Mouse (Mus musculus) lung, adult 10 weeks (tissue): ENCODE measurements around the gene Rubcnl. TPM values are rescaled to one million over a fixed set of nuclear protein-coding genes. Genes with fewer than 3 reads are reported as not detected.

Experiments used
- polyA plus RNA-seq: library from polyadenylated mRNA; stranded (reverse); fragments of 350-450 nt; fragmentation: Illumina TruSeq; extraction: RNeasy Lipid Tissue Mini Kit (QIAGEN cat#74804); gene quantifications from one replicate; pipeline ENCODE4 v1.2.3, GENCODE M21; 2014; ENCODE audit warnings: low read depth, low replicate concordance; ENCODE audit not compliant: insufficient read depth

The Rubcnl gene
- polyA plus RNA-seq = 2.1 TPM

DNA sequence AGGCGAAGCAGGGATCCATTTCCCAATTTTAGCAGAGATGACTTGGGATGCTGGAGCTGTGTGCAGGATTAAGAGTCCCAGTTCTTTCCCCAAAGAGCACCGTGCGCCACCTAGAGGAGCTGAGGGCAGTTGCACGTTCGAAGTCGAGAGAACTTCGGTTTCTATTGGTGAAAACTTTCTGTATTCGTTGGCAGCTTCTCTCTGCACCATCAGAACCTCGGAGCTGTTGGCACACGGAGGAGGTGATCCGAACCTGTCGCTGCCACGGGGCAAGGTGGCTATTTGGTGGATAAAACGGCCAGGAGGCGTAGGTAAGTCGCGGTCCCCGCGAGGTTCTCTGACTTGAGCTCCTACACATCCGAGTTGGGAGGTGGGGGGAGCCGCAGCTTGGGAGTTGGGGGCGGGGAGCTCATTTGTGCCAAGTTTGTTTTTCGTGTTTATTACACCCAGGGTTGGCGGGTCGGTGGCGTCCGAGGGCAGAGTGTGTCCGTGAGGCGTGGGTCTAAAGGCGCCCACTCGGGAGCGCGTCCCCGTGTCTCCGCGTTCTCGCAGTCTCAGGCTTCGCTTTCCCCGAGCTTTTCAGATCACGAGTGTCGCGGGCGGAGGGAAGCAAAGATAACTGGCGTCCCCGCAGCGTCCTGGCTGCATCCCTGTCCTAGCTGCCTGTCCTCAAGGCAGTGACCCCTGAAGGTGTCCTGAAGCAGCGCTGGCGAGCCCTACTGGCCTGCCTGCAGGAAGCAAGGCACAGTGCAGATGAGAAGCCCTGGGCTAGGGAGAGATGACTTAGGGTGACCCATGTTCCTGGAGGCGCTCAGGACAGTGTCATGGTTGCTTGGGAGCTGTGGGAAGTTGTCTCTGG lies at the start of gene Rubcnl:
Gene Rubcnl, plus strand, starts transcription at position 172 of the 859 bp plus-strand sequence.

Other genes with a start within 250 kb of the Rubcnl start
- gene Lrch1, start 68.2 kb upstream of the Rubcnl start, polyA plus RNA-seq = 13.2 TPM
- not detected for gene Lrrc63, start 114.9 kb downstream of the Rubcnl start, polyA plus RNA-seq
- gene Lcp1, start 115.1 kb downstream of the Rubcnl start, polyA plus RNA-seq = 89.8 TPM
- not detected for gene Cpb2, start 226.3 kb downstream of the Rubcnl start, polyA plus RNA-seq